Mouse (Mus musculus) layer of hippocampus, postnatal 10 days (tissue): Measurements from ENCODE around the gene Eef1akmt4. TPM values are rescaled to one million over a fixed set of nuclear protein-coding genes. Genes with fewer than 3 reads are reported as not detected.
"Not testable (repeated sequence)": the region's sequence is repeated elsewhere in the genome, so short reads cannot be mapped to it uniquely, and the experiment has no call there.

Experiments used
- DNase-seq, 2 experiments: peaks; one replicate each; pipeline ENCODE4 v3.0.0; 2021; ENCODE audit warnings: low spot score in 2 of 2
- microRNA-seq, 2 experiments: library from miRNA; unstranded; fragments of <30 nt; microRNA quantifications; one replicate each; pipeline ENCODE4 v1.2.0; 2021
- total RNA-seq, 2 experiments: library from RNA; stranded (reverse); gene quantifications; 2 replicates each; pipeline ENCODE4 v1.2.3; 2021

Gene Eef1akmt4
- total RNA-seq, 2 experiments from 2014 or later, result 2.9 TPM

GRCm38 (mm10) chr16:20621991-20622685 lies 10.7 kb downstream of the Eef1akmt4 start:
- DNase-seq, result peak; percentile 58 to 65

DNA sequence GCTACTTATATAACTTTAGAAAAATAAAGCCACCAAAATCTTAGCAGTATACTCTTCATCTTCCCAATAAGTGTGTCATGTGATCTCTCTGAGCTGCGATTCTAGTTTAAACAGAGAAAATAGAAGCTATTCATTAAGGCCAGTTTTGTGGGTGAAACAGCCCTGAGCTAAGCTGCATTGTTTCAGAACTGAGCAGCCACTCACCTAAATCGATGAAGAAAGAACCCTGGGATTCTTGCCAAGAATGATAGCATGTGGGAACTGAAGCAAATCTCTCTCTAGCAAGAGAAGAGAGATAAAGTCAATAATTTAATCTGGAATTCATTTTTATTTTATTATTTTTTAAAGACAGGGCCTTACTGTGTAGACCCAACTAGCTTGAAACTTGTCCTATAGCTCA lies 11.8 kb downstream of the Eef1akmt4 start:
- DNase-seq, result no peak

- peak in 1 of 2 experiments; percentile 30 for DNase-seq
Observed at GRCm38 (mm10) chr16:20628871-20629391, 17.5 kb downstream of the Eef1akmt4 start.

DNA sequence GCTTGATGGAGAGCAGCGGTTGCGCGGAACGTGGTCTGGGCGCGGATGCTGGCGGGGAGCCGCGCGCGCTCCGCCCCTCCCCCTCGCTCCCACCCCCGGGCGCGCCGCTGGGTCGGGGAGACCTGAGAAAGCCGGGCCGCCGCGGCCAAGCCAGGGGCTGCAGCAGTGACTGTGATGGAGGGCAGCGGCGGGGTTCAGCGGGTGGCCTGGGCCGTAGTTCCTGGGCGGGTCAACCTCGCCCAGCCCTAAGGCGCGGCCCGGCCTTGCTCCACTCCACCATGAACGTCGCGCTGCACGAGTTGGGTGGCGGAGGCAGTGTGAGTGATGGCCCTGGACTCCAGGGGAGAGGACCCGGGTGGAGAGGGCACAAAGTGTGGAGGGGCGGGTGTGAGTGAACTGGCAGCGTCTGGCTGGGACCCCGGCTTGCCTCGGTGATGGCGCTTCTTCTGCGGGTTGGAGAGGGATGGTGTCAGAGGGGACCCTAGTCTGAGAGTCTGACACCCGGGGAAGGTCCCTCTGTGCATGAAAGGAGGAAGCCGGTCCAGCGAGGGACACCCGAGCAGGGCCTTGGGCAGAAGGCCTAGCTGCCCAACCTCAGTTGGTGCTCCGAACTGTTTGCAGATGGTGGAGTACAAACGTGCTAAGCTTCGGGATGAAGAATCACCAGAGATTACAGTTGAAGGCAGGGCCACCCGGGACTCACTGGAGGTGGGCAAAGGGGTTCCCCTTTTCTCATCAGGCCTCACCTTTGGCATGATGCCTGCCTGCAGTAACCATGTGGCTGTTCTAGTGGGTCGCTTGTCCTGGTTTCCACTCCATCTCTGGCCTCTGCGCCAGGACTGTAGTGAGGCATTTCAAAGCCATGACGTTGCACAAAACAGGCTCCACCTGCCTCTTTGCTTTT lies 18.6 kb downstream of the Eef1akmt4 start, which contains the start of gene Ece2:
TSS of gene Ece2 (plus strand) at position 98 of the 904 bp plus-strand sequence.
- DNase-seq, result peak; percentile 39 to 63

GRCm38 (mm10) chr16:20637410-20637809 lies 26.0 kb downstream of the Eef1akmt4 start:
- no peak for DNase-seq

- DNase-seq, result peak; percentile 76 to 82
Observed at GRCm38 (mm10) chr16:20638367-20638766, 27.0 kb downstream of the Eef1akmt4 start.

- DNase-seq, result peak; percentile 83 to 88
Observed at GRCm38 (mm10) chr16:20642161-20642560, 30.8 kb downstream of the Eef1akmt4 start.

- DNase-seq, result no peak
Observed at GRCm38 (mm10) chr16:20643911-20644310, 32.5 kb downstream of the Eef1akmt4 start.

GRCm38 (mm10) chr16:20651076-20651946 lies 39.9 kb downstream of the Eef1akmt4 start, which contains the start of gene Psmd2:
Psmd2 (plus strand) TSS chr16:20651652.
- DNase-seq, result peak; percentile 96 to 98

GRCm38 (mm10) chr16:20651947-20652310 lies 40.5 kb downstream of the Eef1akmt4 start:
- no peak for DNase-seq

DNA sequence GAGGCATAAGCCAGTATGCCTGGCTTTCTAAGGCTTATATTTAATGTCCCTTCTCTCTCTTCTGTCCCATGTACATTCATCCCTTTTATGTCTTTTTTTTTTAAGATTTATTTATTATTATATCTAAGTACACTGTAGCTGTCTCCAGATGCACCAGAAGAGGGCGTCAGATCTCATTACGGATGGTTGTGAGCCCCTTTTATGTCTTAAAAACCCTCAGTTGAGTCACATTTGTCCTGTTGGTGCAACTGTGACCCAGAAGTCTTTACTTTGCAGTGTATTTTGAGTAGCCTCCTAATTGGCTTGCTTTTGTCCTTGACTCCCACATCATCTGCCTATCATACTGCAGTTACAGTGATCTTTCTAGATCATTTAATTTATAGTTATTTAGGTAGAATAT lies 41.9 kb downstream of the Eef1akmt4 start:
- no peak for DNase-seq

DNA sequence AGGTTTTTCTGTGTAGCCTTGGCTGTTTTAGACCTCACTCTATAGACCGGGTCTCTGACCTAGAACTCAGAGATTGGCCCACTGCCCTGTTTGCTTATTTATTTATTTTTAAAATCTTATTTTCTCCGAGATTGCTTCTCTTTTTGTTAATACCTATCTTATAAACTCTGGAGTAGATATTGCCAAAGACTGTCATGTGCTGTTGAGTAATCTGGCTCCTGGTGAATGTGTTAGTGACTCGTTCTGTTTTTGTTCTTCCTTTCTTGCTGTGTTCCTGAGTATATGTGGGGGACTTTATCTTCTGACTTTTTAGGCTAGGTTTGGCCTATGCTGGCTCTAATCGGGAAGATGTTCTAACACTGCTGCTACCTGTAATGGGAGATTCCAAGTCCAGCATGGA lies 46.3 kb downstream of the Eef1akmt4 start:
- DNase-seq, result no peak

DNA sequence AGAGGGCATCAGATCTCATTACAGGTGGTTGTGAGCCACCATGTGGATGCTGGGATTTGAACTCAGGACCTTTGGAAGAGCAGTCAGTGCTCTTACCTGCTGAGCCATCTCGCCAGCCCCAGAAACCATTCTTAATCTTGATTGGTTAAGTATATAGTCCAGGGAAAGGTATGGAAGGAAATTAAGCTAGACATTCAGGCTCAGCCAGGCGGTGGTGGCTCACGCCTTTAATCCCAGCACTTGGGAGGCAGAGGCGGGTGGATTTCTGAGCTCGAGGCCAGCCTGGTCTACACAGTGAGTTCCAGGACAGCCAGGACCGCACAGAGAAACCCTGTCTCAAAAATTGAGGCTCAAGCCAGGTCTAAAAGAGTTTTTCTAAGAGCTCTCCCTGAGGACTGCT lies 56.6 kb downstream of the Eef1akmt4 start, which contains the start of gene Eif4g1:
TSS of gene Eif4g1 (plus strand) at position 301 of the 400 bp plus-strand sequence.
- DNase-seq, result not testable (repeated sequence)

Small RNA genes within 50 kb of the gene (microRNA-seq; reads per million reads assigned to microRNA genes)
- 245 to 331 reads per million in 2 experiments for gene Mir1224

Other genes with a start within 250 kb of the Eef1akmt4 start
- 100 to 1,000 TPM; 149 to 202 TPM for gene Abcc5, start 185.2 kb upstream of the Eef1akmt4 start, total RNA-seq
- 10 to 100 TPM; 59.6 to 61.7 TPM for gene Eif2b5, start 112.8 kb upstream of the Eef1akmt4 start, total RNA-seq
- 10 to 100 TPM; 83.1 to 87.2 TPM for gene Dvl3, start 94.6 kb upstream of the Eef1akmt4 start, total RNA-seq
- gene Ap2m1, start 76.1 kb upstream of the Eef1akmt4 start, total RNA-seq, result 100 to 1,000 TPM; 893 to 941 TPM
- gene Abcf3, start 63.0 kb upstream of the Eef1akmt4 start, total RNA-seq, result 10 to 100 TPM; 61.3 to 90.1 TPM
- gene Vwa5b2, start 22.1 kb upstream of the Eef1akmt4 start, total RNA-seq, result 10 to 100 TPM; 44.4 to 45.6 TPM
- gene Gm49333, start within 50 bp of the Eef1akmt4 start, total RNA-seq, result under 1 TPM in 1 of 2 experiments, not detected in 1; 0.53 TPM
- 10 to 100 TPM; 12.4 to 14.0 TPM for gene Alg3, start 142 bp downstream of the Eef1akmt4 start, total RNA-seq
- gene Camk2n2, start 9.7 kb downstream of the Eef1akmt4 start, total RNA-seq, result 100 to 1,000 TPM; 143 to 153 TPM
- gene Ece2, start 18.2 kb downstream of the Eef1akmt4 start, total RNA-seq, result 10 to 100 TPM; 29.5 to 33.8 TPM
- gene Psmd2, start 40.1 kb downstream of the Eef1akmt4 start, total RNA-seq, result 100 to 1,000 TPM; 248 to 270 TPM
- 100 to 1,000 TPM; 349 to 379 TPM for gene Eif4g1, start 56.7 kb downstream of the Eef1akmt4 start, total RNA-seq
- 100 to 1,000 TPM; 298 to 325 TPM for gene Fam131a, start 81.6 kb downstream of the Eef1akmt4 start, total RNA-seq
- gene Polr2h, start 106.1 kb downstream of the Eef1akmt4 start, total RNA-seq, result 10 to 100 TPM; 23.2 to 27.7 TPM
- gene Clcn2, start 106.2 kb downstream of the Eef1akmt4 start, total RNA-seq, result 10 to 100 TPM; 41.4 to 50.7 TPM
- 10 to 100 TPM; 25.1 TPM for gene Chrd, start 121.5 kb downstream of the Eef1akmt4 start, total RNA-seq
- gene Thpo, start 122.9 kb downstream of the Eef1akmt4 start, total RNA-seq, result 1 to 10 TPM; 3.7 to 4.3 TPM